Mouse (Mus musculus): ENCODE measurements at regions not wholly inside any gene's neighbourhood (a gene's known extent, or its start where the extent isn't known, plus 50 kb on each side); places are given as distances from the start of the nearest gene placed in this dataset.

DNA sequence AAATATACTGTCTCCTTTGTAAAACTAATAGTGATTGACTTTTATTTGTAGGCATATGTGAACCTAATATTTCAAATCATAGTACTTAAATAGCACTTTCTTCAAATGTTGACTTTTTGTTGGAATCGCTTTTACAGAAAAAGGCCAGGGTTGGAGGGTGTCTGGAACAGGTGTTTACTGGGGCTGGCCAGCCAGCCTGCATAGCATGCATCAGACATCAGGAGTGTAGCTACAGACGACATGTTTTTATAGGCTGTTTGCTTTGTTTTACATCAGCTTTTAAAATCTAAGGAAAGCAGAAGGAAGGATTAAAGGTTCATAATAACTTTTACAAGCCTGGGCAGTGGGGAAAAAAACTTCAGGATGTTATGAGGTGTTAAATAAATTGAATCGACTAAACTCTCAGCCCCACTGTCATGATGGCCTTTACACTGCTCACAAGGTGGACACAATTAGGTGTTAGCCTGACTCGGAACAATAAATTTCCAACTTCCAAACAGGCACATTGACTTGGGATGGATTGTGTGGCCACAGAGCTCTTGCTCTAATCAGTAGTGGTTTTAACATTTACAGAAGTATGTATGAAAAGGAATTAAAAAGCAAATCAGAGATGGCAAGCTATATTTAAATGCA, 66.0 kb downstream of the Rbm43 start:
- TF ChIP-seq POLR2A (IDR thresholded peaks at IDR 0.05; ENCODE audit: insufficient read depth, low read depth, low read length): no peak
- TF ChIP-seq CTCF (IDR thresholded peaks at IDR 0.05; ENCODE audit: insufficient read depth, low read depth, low read length): no peak
- H3K4me3 ChIP-seq (ENCODE audit: insufficient read depth, low read depth, low read length): no peak overlapping the region
- WGBS: 89% methylated on average over 4 of the region's 4 CpGs
- H3K27ac ChIP-seq (ENCODE audit: insufficient read depth, low read depth, low read length): no peak overlapping the region
- no peaks in the 10 kb centered on the region for H3K4me1 ChIP-seq (ENCODE audit: control insufficient read depth, insufficient read depth, low read length)

DNA sequence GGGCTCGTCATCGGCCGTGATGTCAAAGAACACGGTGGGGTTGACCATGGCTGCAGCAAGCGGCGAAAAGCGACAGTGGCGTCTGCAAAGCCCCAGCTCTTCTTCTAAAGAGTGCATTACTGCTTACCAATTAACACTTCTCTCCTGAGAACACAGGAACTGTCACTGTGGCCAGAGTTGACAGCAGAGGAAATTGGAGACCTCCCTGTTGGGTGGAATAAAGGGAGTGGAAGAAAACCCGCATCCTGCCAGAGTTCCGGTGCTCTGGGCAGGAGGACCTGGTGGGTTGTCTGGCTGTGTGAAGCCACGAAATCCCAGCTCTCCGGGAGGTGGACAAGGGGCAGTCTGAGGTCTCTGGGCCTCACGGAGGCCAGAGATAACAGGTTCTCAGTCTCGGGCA, 63.4 kb downstream of the Rbm43 start:
- H3K27ac ChIP-seq (ENCODE audit: insufficient read depth, low read depth, low read length): no peak overlapping the region
- no peak overlapping the region for H3K4me3 ChIP-seq (ENCODE audit: insufficient read depth, low read depth, low read length)
- WGBS: 90% methylated on average over 14 of the region's 14 CpGs
- no peaks in the 10 kb centered on the region for H3K4me1 ChIP-seq (ENCODE audit: control insufficient read depth, insufficient read depth, low read length)
- TF ChIP-seq CTCF (IDR thresholded peaks at IDR 0.05; ENCODE audit: insufficient read depth, low read depth, low read length) (no peak), POLR2A (IDR thresholded peaks at IDR 0.05; ENCODE audit: insufficient read depth, low read depth, low read length) (no peak)

Data from olfactory bulb, adult 2 months (tissue).